Mouse (Mus musculus): ENCODE results near the gene Stk4.

DNA sequence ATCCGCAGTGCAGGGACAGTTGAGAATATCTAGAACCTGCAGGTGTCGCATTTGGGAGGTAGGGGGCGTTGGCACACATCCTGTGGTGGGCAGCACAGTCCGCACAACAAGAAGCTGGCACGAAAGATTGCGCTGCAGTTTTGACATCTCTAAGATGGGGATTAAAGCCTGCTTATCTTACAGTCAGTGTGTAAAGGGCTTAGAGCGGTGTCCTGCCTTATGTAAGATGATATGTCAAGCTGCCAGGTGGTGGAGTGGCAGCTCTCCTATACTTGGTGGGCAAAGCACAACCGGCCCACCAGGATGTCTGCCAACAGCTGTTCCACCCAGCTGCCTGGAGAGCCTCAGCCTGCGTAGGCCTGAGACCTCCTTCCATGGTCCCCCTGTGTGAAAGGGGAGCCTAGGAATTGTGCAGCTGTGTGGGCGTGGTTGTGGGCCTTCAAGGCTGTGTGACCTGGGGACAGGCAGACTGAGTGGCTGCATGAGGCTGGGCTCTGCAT is 33.6 kb upstream of the Stk4 start:
- TF ChIP-seq GATA1 (IDR thresholded peaks at IDR 0.05; ENCODE audit: borderline replicate concordance, low read length) (no peak), FLI1 (IDR thresholded peaks at IDR 0.05; ENCODE audit: low read length) (no peak)

Measured in megakaryocyte, embryonic 14.5 days (primary cell).